Mouse (Mus musculus) hindbrain, embryonic 14.5 days (tissue): ENCODE measurements around the gene Mrrf. TPM values are rescaled to one million over a fixed set of nuclear protein-coding genes. Genes with fewer than 3 reads are reported as not detected.
A peak's percentile ranks its signal among the peaks of the same experiment; 100 is the strongest.

Experiments
- ATAC-seq: fragments of 200-750 bp; cut with Nextera tagmentation; 2 replicates; pipeline ENCODE4 v1.8.0; 2017; ENCODE audit warnings: moderate number of reproducible peaks, mild to moderate bottlenecking, moderate TSS enrichment, moderate library complexity; ENCODE audit not compliant: low FRiP score
- DNase-seq: peaks from one replicate; pipeline ENCODE4 v3.0.0-alpha.2; 2015; ENCODE audit warnings: low spot score
- H3K27ac ChIP-seq: fragments of 300-500 bp; sonication (generic); 2 replicates; pipeline ENCODE4 v1.5.1; 2014; ENCODE audit warnings: mild to moderate bottlenecking, moderate library complexity
- H3K27me3 ChIP-seq: fragments of 300-500 bp; sonication (generic); 2 replicates; pipeline ENCODE4 v1.6.1; 2014; ENCODE audit warnings: mild to moderate bottlenecking, low read length, mixed read lengths; ENCODE audit not compliant: control insufficient read depth, insufficient read depth
- H3K36me3 ChIP-seq: fragments of 300-500 bp; sonication (generic); replicated peaks from 2 replicates; pipeline ENCODE4 v1.6.1; 2014; ENCODE audit not compliant: control insufficient read depth, insufficient read depth
- H3K4me1 ChIP-seq: fragments of 300-500 bp; sonication (generic); replicated peaks from 2 replicates; pipeline ENCODE4 v1.6.1; 2014; ENCODE audit warnings: antibody characterized with exemption, low read length, mixed read lengths; ENCODE audit not compliant: control insufficient read depth, insufficient read depth
- H3K4me2 ChIP-seq: fragments of 300-500 bp; sonication (generic); replicated peaks from 2 replicates; pipeline ENCODE4 v1.6.1; 2014; ENCODE audit warnings: mild to moderate bottlenecking, moderate library complexity
- H3K4me3 ChIP-seq: fragments of 300-500 bp; sonication (generic); replicated peaks from 2 replicates; pipeline ENCODE4 v1.5.1; 2014; ENCODE audit warnings: mild to moderate bottlenecking, low read length
- H3K9ac ChIP-seq: fragments of 300-500 bp; sonication (generic); 2 replicates; pipeline ENCODE4 v1.6.1; 2014
- H3K9me3 ChIP-seq: fragments of 300-500 bp; sonication (generic); 2 replicates; pipeline ENCODE4 v1.6.1; 2016; ENCODE audit warnings: low read length; ENCODE audit not compliant: control insufficient read depth
- WGBS: fragments of 180-500 bp; shearing (Covaris S2); extraction: QIAGEN DNeasy Blood & Tissue Kit; methylation state at CpG from one replicate; pipeline ENCODE4 v1.1.7; 2014; 5-methylcytosine and 5-hydroxymethylcytosine counted together
- polyA plus RNA-seq: library from polyadenylated mRNA; unstranded; fragments of >200 nt; fragmentation: Nextera tagmentation; extraction: Ambion mirVana; gene quantifications from 2 replicates; pipeline ENCODE4 v1.2.1, GENCODE M21; 2014

Mrrf gene
- polyA plus RNA-seq, 1 experiment from 2014 or later, result 30.8 TPM

- ATAC-seq (peak; percentile 66), DNase-seq (peak; percentile 48)
- WGBS, result under 1% methylated on average over 39 of the region's 39 CpGs
- Histone ChIP-seq H3K9ac (peak overlapping the region; percentile 59), H3K9me3 (no peaks in the 10 kb centered on the region), H3K4me2 (peak overlapping the region; percentile 71), H3K4me1 (peaks cover 20% of the 10 kb centered on the region; the same call in 1 of the 2 replicates), H3K27me3 (peaks cover 21% of the 10 kb centered on the region; the same call in 1 of the 2 replicates), H3K27ac (peak overlapping the region; percentile 63), H3K4me3 (peak overlapping the region; percentile 38), H3K36me3 (no peaks in the 10 kb centered on the region)
Measured at GRCm38 (mm10) chr2:36203011-36203825, 67.0 kb downstream of the Mrrf start.

GRCm38 (mm10) chr2:36204595-36204994, 68.4 kb downstream of the Mrrf start:
- Histone ChIP-seq H3K27ac (no peak overlapping the region), H3K4me3 (no peak overlapping the region), H3K4me2 (no peak overlapping the region), H3K9ac (no peak overlapping the region), H3K36me3 (no peaks in the 10 kb centered on the region), H3K27me3 (peaks cover 25% of the 10 kb centered on the region), H3K4me1 (0 out of 2 replicates have a peak, but pooled peaks cover 10% of the 10 kb centered on the region), H3K9me3 (no peaks in the 10 kb centered on the region)
- no peak for DNase-seq
- 47% methylated on average over 4 of the region's 4 CpGs for WGBS
- no peak for ATAC-seq

GRCm38 (mm10) chr2:36207071-36207470, 70.9 kb downstream of the Mrrf start:
- no peaks in the 10 kb centered on the region for H3K36me3 ChIP-seq
- no peaks in the 10 kb centered on the region for H3K9me3 ChIP-seq
- ATAC-seq (no peak), DNase-seq (no peak)
- H3K4me1 ChIP-seq, result peaks cover 10% of the 10 kb centered on the region; the same call in 1 of the 2 replicates
- no peak overlapping the region for H3K4me3 ChIP-seq
- WGBS, result 68% methylated on average over 11 of the region's 11 CpGs
- no peak overlapping the region for H3K27ac ChIP-seq
- H3K27me3 ChIP-seq, result peaks cover 29% of the 10 kb centered on the region
- no peak overlapping the region for H3K9ac ChIP-seq
- H3K4me2 ChIP-seq, result no peak overlapping the region

GRCm38 (mm10) chr2:36210796-36211195, 74.6 kb downstream of the Mrrf start:
- 2% methylated on average over 34 of the region's 34 CpGs for WGBS

GRCm38 (mm10) chr2:36211785-36212184, 75.6 kb downstream of the Mrrf start:
- WGBS, result 14% methylated on average over 7 of the region's 7 CpGs
- ATAC-seq (no peak), DNase-seq (no peak)

More at GRCm38 (mm10) chr2:36210796-36211195, 74.6 kb downstream of the Mrrf start:
- H3K9ac ChIP-seq, result no peak overlapping the region
- peak overlapping the region; percentile 13; the same call in 1 of the 2 replicates for H3K4me2 ChIP-seq
- H3K27ac ChIP-seq, result no peak overlapping the region
- H3K9me3 ChIP-seq, result no peaks in the 10 kb centered on the region
- ATAC-seq, result no peak
- H3K4me3 ChIP-seq, result no peak overlapping the region
- no peaks in the 10 kb centered on the region for H3K36me3 ChIP-seq
- H3K4me1 ChIP-seq, result no peaks in the 10 kb centered on the region; the same call in 1 of the 2 replicates
- DNase-seq, result no peak
- peaks cover 32% of the 10 kb centered on the region for H3K27me3 ChIP-seq

GRCm38 (mm10) chr2:36213108-36213507, 76.9 kb downstream of the Mrrf start:
- WGBS, result 45% methylated on average over 7 of the region's 7 CpGs
- DNase-seq (no peak), ATAC-seq (no peak)
- Histone ChIP-seq H3K9ac (no peak overlapping the region), H3K4me1 (no peaks in the 10 kb centered on the region; the same call in 1 of the 2 replicates), H3K4me2 (no peak overlapping the region), H3K36me3 (no peaks in the 10 kb centered on the region), H3K4me3 (no peak overlapping the region), H3K9me3 (no peaks in the 10 kb centered on the region), H3K27me3 (peaks cover 32% of the 10 kb centered on the region), H3K27ac (no peak overlapping the region)

More at GRCm38 (mm10) chr2:36211785-36212184, 75.6 kb downstream of the Mrrf start:
- no peak overlapping the region for H3K4me3 ChIP-seq
- H3K27me3 ChIP-seq, result peaks cover 32% of the 10 kb centered on the region
- H3K4me1 ChIP-seq, result no peaks in the 10 kb centered on the region; the same call in 1 of the 2 replicates
- no peak overlapping the region for H3K27ac ChIP-seq
- no peaks in the 10 kb centered on the region for H3K9me3 ChIP-seq
- no peak overlapping the region for H3K4me2 ChIP-seq
- H3K9ac ChIP-seq, result no peak overlapping the region
- no peaks in the 10 kb centered on the region for H3K36me3 ChIP-seq

GRCm38 (mm10) chr2:36214023-36214422, 77.8 kb downstream of the Mrrf start:
- no peak overlapping the region for H3K4me3 ChIP-seq
- peak overlapping the region; percentile 32 for H3K4me2 ChIP-seq
- WGBS, result 7% methylated on average over 8 of the region's 8 CpGs
- H3K27ac ChIP-seq, result no peak overlapping the region
- no peaks in the 10 kb centered on the region for H3K9me3 ChIP-seq
- no peak overlapping the region for H3K9ac ChIP-seq
- DNase-seq, result peak; percentile 95
- no peaks in the 10 kb centered on the region; the same call in 1 of the 2 replicates for H3K4me1 ChIP-seq
- H3K36me3 ChIP-seq, result no peaks in the 10 kb centered on the region
- ATAC-seq, result peak; percentile 86
- peaks cover 32% of the 10 kb centered on the region for H3K27me3 ChIP-seq

GRCm38 (mm10) chr2:36214425-36214824, 78.2 kb downstream of the Mrrf start:
- no peak overlapping the region for H3K9ac ChIP-seq
- WGBS, result 68% methylated on average over 5 of the region's 5 CpGs
- H3K4me3 ChIP-seq, result no peak overlapping the region
- H3K27me3 ChIP-seq, result peaks cover 31% of the 10 kb centered on the region
- no peak for ATAC-seq
- H3K4me1 ChIP-seq, result no peaks in the 10 kb centered on the region; the same call in 1 of the 2 replicates
- H3K27ac ChIP-seq, result no peak overlapping the region
- no peaks in the 10 kb centered on the region for H3K36me3 ChIP-seq
- DNase-seq, result no peak
- H3K9me3 ChIP-seq, result no peaks in the 10 kb centered on the region
- peak overlapping the region; percentile 32 for H3K4me2 ChIP-seq

GRCm38 (mm10) chr2:36215203-36215739, 79.1 kb downstream of the Mrrf start:
- no peak overlapping the region for H3K27ac ChIP-seq
- 90% methylated on average over 5 of the region's 5 CpGs for WGBS
- H3K4me3 ChIP-seq, result no peak overlapping the region

More at GRCm38 (mm10) chr2:36215203-36215739, 79.1 kb downstream of the Mrrf start:
- H3K9ac ChIP-seq, result no peak overlapping the region
- H3K27me3 ChIP-seq, result peaks cover 22% of the 10 kb centered on the region
- DNase-seq (no peak), ATAC-seq (no peak)
- no peaks in the 10 kb centered on the region; the same call in 1 of the 2 replicates for H3K4me1 ChIP-seq
- H3K4me2 ChIP-seq, result no peak overlapping the region
- H3K9me3 ChIP-seq, result no peaks in the 10 kb centered on the region
- H3K36me3 ChIP-seq, result no peaks in the 10 kb centered on the region
